ENCODE assay signal across 8 mouse cellular contexts in genomic region chr1:163779336-163780115, GRCm38 (mm10). TPM values are rescaled to one million over a fixed set of nuclear protein-coding genes. Genes with fewer than 3 reads are reported as not detected.
DNase-seq lines count a peak whose midpoint lies in the region; ATAC-seq lines count a peak whose summit lies in the region.

Kifap3 (plus strand) TSS chr1:163779583.

- 0 out of 2 replicates have a peak, but pooled peaks cover 3% of the 10 kb centered on the region for H3K36me3 ChIP-seq in heart, embryonic 14.5 days (ENCODE audit: control insufficient read depth, insufficient read depth, low read length)
- H3K36me3 ChIP-seq in liver, embryonic 13.5 days, result no peaks in the 10 kb centered on the region
- peaks cover 5% of the 10 kb centered on the region for H3K36me3 ChIP-seq in stomach, embryonic 16.5 days (ENCODE audit: control insufficient read depth, insufficient read depth, low read length)

- peak; percentile 100 for ATAC-seq in heart, embryonic 14.5 days (ENCODE audit: insufficient number of reproducible peaks, insufficient read depth, low FRiP score, low read depth)
- peak; percentile 100 for ATAC-seq in liver, embryonic 13.5 days (ENCODE audit: low read depth)
- ATAC-seq in stomach, embryonic 16.5 days (ENCODE audit: insufficient read depth, low FRiP score), result peak; percentile 100

- peak within 1 kb of the TSS; percentile 72 for H3K9ac ChIP-seq in heart, embryonic 14.5 days (ENCODE audit: low read length)
- H3K9ac ChIP-seq in liver, embryonic 13.5 days, result peak within 1 kb of the TSS; percentile 64
- H3K9ac ChIP-seq in stomach, embryonic 16.5 days (ENCODE audit: low read length), result peak within 1 kb of the TSS; percentile 80

- peak within 1 kb of the TSS; percentile 71 for H3K4me2 ChIP-seq in heart, embryonic 14.5 days (ENCODE audit: low read length)
- H3K4me2 ChIP-seq in liver, embryonic 13.5 days, result peak within 1 kb of the TSS; percentile 73
- H3K4me2 ChIP-seq in stomach, embryonic 16.5 days (ENCODE audit: low read depth, low read length), result peak within 1 kb of the TSS; percentile 55

- peak; percentile 97 for DNase-seq in CD4-positive, CD25-positive, alpha-beta regulatory T cell, adult 2 months (ENCODE audit: low read depth, low spot score)
- DNase-seq in c-Kit-negative CD71-positive TER-119-positive erythroid progenitor cells, embryonic 14.5 days (ENCODE audit: low read depth, low spot score), result peak; percentile 74
- DNase-seq in fibroblast of lung, adult 2 months (ENCODE audit: low read depth), result peak; percentile 100
- peak; percentile 99 for DNase-seq in kidney, postnatal 14 days
- peak; percentile 94 for DNase-seq in liver, embryonic 13.5 days
- DNase-seq in neural tube, embryonic 10.5 days (ENCODE audit: extremely low spot score, low spot score), result peak; percentile 96

- no peaks in the 10 kb centered on the region for H3K4me1 ChIP-seq in heart, embryonic 14.5 days (ENCODE audit: control insufficient read depth in 2 of 2, insufficient read depth in 2 of 2, low read length in 2 of 2)
- H3K4me1 ChIP-seq in liver, embryonic 13.5 days (replicated peaks), result peaks cover 6% of the 10 kb centered on the region
- 0 out of 2 replicates have a peak, but pooled peaks cover 2% of the 10 kb centered on the region for H3K4me1 ChIP-seq in stomach, embryonic 16.5 days (ENCODE audit: control insufficient read depth, insufficient read depth, low read length)

- no peak within 1 kb of the TSS; a peak in 1 of 4 replicates for H3K27ac ChIP-seq in heart, embryonic 14.5 days (replicated peaks in 1 of 2; ENCODE audit: control insufficient read depth in 1 of 2, insufficient read depth in 1 of 2, low read depth in 2 of 2, low read length in 2 of 2)
- H3K27ac ChIP-seq in liver, embryonic 13.5 days, result no peak within 1 kb of the TSS
- H3K27ac ChIP-seq in stomach, embryonic 16.5 days (ENCODE audit: low read length), result no peak within 1 kb of the TSS

- no peaks in the 10 kb centered on the region for H3K9me3 ChIP-seq in heart, embryonic 14.5 days (ENCODE audit: control insufficient read depth, low read length)
- no peaks in the 10 kb centered on the region for H3K9me3 ChIP-seq in liver, embryonic 13.5 days (replicated peaks)
- peaks cover 4% of the 10 kb centered on the region; the same call in 1 of the 2 replicates for H3K9me3 ChIP-seq in stomach, embryonic 16.5 days (replicated peaks; ENCODE audit: control insufficient read depth, low read length)

- no peaks in the 10 kb centered on the region for H3K27me3 ChIP-seq in heart, embryonic 14.5 days (ENCODE audit: control insufficient read depth, insufficient read depth, low read length)
- no peaks in the 10 kb centered on the region for H3K27me3 ChIP-seq in liver, embryonic 13.5 days
- H3K27me3 ChIP-seq in stomach, embryonic 16.5 days (ENCODE audit: control insufficient read depth, insufficient read depth, low read length), result no peaks in the 10 kb centered on the region

- under 1% methylated on average over 43 of the region's 48 CpGs for WGBS in heart, embryonic 14.5 days
- 1% methylated on average over 46 of the region's 48 CpGs for WGBS in liver, embryonic 13.5 days (ENCODE audit: insufficient replicate concordance)
- under 1% methylated on average over 48 of the region's 48 CpGs for WGBS in stomach, embryonic 16.5 days

- H3K4me3 ChIP-seq in heart, embryonic 14.5 days (ENCODE audit: control insufficient read depth in 1 of 2, insufficient read depth in 1 of 2, low read depth in 1 of 2, low read length in 2 of 2), result peak within 1 kb of the TSS; percentile 60 to 67
- peak within 1 kb of the TSS; percentile 66 for H3K4me3 ChIP-seq in liver, embryonic 13.5 days (replicated peaks)
- peak within 1 kb of the TSS; percentile 74 for H3K4me3 ChIP-seq in stomach, embryonic 16.5 days (replicated peaks; ENCODE audit: low read length)

RNA-seq across cellular contexts. Expression of gene Kifap3, which starts in this region (rescaled TPM):
- 24.8 and 25.7 TPM in 2 replicates for polyA plus RNA-seq in heart, embryonic 14.5 days (2014; fragmentation: Nextera tagmentation; extraction: Ambion mirVana)
- 3.3 and 3.9 TPM in 2 replicates for polyA plus RNA-seq in liver, embryonic 13.5 days (2015; fragmentation: Nextera tagmentation; extraction: Ambion mirVana)
- polyA plus RNA-seq in stomach, embryonic 16.5 days (2015; fragmentation: Nextera tagmentation; extraction: Ambion mirVana), result 27.5 and 27.7 TPM in 2 replicates
